Mouse (Mus musculus) heart, embryonic 11.5 days (tissue): Measurements from ENCODE around the gene Pet100. TPM values are rescaled to one million over a fixed set of nuclear protein-coding genes. Genes with fewer than 3 reads are reported as not detected.

Experiments used
- ATAC-seq: fragments of 200-750 bp; cut with Nextera tagmentation; replicated peaks from 2 replicates; pipeline ENCODE4 v1.8.0; 2017; ENCODE audit warnings: moderate library complexity; ENCODE audit not compliant: insufficient number of reproducible peaks, low FRiP score, low TSS enrichment
- H3K27ac ChIP-seq: fragments of 300-500 bp; sonication (generic); 2 replicates; pipeline ENCODE4 v1.5.1; 2014; ENCODE audit warnings: mild to moderate bottlenecking, low read depth, low read length
- H3K27me3 ChIP-seq: fragments of 300-500 bp; sonication (generic); 2 replicates; pipeline ENCODE4 v1.6.1; 2014; ENCODE audit warnings: mild to moderate bottlenecking, low read length, mixed read lengths; ENCODE audit not compliant: control insufficient read depth, insufficient read depth
- H3K36me3 ChIP-seq: fragments of 300-500 bp; sonication (generic); 2 replicates; pipeline ENCODE4 v1.6.1; 2014; ENCODE audit warnings: mild to moderate bottlenecking, low read length, moderate library complexity, mixed read lengths; ENCODE audit not compliant: control insufficient read depth, insufficient read depth
- H3K4me1 ChIP-seq: fragments of 300-500 bp; sonication (generic); 2 replicates; pipeline ENCODE4 v1.6.1; 2014; ENCODE audit warnings: low read length; ENCODE audit not compliant: control insufficient read depth, insufficient read depth
- H3K4me2 ChIP-seq: fragments of 300-500 bp; sonication (generic); 2 replicates; pipeline ENCODE4 v1.6.1; 2014; ENCODE audit warnings: mild to moderate bottlenecking, moderate library complexity
- H3K4me3 ChIP-seq: fragments of 300-500 bp; sonication (generic); 2 replicates; pipeline ENCODE4 v1.5.1; 2014; ENCODE audit warnings: low read depth, low read length
- H3K9ac ChIP-seq: fragments of 300-500 bp; sonication (generic); 2 replicates; pipeline ENCODE4 v1.6.1; 2014; ENCODE audit warnings: mild to moderate bottlenecking, low read depth, low read length, moderate library complexity
- H3K9me3 ChIP-seq: fragments of 300-500 bp; sonication (generic); replicated peaks from 2 replicates; pipeline ENCODE4 v1.6.1; 2016; ENCODE audit warnings: low read length; ENCODE audit not compliant: control insufficient read depth
- WGBS: fragments of 180-500 bp; shearing (Covaris S2); extraction: QIAGEN DNeasy Blood & Tissue Kit; methylation state at CpG from one replicate; pipeline ENCODE4 v1.1.7; 2014; ENCODE audit not compliant: insufficient replicate concordance; 5-methylcytosine and 5-hydroxymethylcytosine counted together
- polyA plus RNA-seq: library from polyadenylated mRNA; unstranded; fragments of >200 nt; fragmentation: Nextera tagmentation; extraction: Ambion mirVana; gene quantifications from 2 replicates; pipeline ENCODE4 v1.2.1, GENCODE M21; 2014

Gene Pet100
- polyA plus RNA-seq, 1 experiment from 2014 or later = 109 TPM

DNA sequence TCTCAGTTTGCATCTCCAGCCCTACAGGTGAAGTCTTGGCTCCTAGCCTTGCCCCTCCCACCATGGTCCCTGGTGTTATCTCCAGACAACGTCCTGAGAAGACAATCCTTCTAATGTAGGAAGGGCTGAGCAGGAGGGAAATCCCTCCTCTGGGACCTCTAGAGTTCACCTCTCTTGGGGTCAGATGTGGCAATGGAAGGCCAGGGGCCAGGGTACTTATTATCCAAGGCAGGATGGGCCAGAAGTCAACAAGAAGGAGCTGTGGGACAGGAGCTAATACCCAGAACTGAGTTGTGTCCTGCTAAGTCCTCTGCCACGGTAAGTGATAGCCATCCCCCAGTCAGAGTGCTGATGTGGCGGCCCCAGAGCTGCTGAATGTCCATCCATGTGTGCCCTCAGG, 34.2 kb downstream of the Pet100 start, which contains the start of gene Retn:
Gene Retn (plus strand): TSS at position 245 of the 400 bp plus-strand sequence.
- Histone ChIP-seq H3K36me3 (no peaks in the 10 kb centered on the region), H3K4me2 (no peak within 1 kb of the TSS), H3K4me3 (no peak within 1 kb of the TSS), H3K27me3 (no peaks in the 10 kb centered on the region), H3K9me3 (no peaks in the 10 kb centered on the region), H3K9ac (no peak within 1 kb of the TSS), H3K4me1 (no peaks in the 10 kb centered on the region), H3K27ac (no peak within 1 kb of the TSS)
- no peak for ATAC-seq
- 68% methylated on average over 3 of the region's 3 CpGs for WGBS

DNA sequence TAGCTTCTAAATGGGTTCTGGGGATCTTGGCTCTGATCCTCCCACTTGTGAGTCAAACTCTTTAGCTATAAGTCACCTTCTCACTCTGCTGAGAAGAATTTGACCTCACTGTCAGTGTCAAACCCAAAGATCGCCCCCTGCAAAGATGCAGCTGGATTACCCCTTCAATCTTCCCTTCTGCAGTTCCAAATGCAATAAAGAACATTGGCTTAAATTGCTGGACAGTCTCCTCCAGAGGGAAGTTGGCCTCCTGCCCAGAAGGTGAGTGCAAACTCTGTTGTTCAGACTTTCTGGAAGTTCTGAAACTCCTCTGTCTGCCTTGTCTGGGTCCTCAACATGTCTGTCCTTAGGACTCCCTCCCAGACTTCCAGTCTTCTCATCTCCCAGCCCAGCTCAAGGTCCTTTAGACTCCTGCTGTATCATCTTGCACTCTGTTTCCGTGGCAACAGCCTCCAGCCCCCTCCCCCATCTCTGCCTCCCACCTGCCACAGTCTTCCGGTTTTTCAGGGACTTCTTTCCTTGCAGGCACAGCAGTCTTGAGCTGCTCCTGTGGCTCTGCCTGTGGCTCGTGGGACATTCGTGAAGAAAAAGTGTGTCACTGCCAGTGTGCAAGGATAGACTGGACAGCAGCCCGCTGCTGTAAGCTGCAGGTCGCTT, 35.5 kb downstream of the Pet100 start:
- H3K9ac ChIP-seq = no peak overlapping the region
- no peaks in the 10 kb centered on the region for H3K9me3 ChIP-seq
- no peak overlapping the region for H3K27ac ChIP-seq
- H3K36me3 ChIP-seq = no peaks in the 10 kb centered on the region
- ATAC-seq = no peak
- WGBS = 27% methylated on average over 7 of the region's 7 CpGs
- no peaks in the 10 kb centered on the region for H3K27me3 ChIP-seq
- H3K4me1 ChIP-seq = no peaks in the 10 kb centered on the region
- H3K4me3 ChIP-seq = no peak overlapping the region
- no peak overlapping the region for H3K4me2 ChIP-seq

DNA sequence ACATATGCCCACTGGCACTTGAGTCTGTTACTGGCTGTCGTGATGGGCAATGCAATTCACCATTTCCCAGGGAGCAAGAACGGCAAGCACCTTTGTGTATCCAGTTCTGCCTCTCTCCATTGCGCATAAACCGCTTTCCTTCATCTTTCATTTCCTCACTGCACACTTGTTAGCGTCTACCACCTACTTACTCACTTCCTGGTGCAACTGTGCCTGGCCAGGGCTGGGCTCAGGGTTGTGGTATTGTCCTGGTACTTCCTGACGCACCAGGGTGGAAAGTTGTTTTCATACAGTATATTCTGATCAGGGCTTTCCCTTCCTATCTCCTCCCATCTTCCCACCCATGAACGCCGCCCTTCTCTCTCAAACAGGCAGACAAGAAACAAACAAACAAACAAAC, 39.5 kb downstream of the Pet100 start:
- H3K4me2 ChIP-seq = no peak overlapping the region
- WGBS = 71% methylated on average over 8 of the region's 8 CpGs
- H3K4me1 ChIP-seq = no peaks in the 10 kb centered on the region
- H3K36me3 ChIP-seq = no peaks in the 10 kb centered on the region
- H3K9me3 ChIP-seq = no peaks in the 10 kb centered on the region
- H3K27ac ChIP-seq = no peak overlapping the region
- no peak overlapping the region for H3K9ac ChIP-seq
- H3K4me3 ChIP-seq = no peak overlapping the region
- no peak for ATAC-seq
- H3K27me3 ChIP-seq = no peaks in the 10 kb centered on the region

DNA sequence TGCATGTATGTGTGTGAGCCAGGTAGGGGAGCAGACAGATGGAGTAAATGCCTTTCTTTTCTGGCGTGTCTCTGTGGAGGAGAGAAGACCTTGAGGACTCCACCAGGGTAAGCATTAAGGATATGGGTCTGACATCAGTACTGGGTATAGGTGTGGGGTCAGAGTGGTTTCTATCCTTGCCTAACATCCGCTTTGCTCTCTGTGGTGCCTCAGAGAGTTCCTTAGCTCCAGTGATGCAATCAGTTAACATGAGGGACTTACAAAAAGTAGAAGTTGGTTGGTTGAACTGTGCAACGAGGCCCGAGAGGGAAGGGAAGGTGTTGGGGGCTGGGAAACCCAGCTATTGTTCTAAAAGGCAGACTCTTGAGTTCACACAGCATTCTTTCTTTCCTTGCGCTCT, 43.1 kb downstream of the Pet100 start:
- no peaks in the 10 kb centered on the region for H3K27me3 ChIP-seq
- no peak overlapping the region for H3K27ac ChIP-seq
- no peak overlapping the region for H3K4me2 ChIP-seq
- no peak overlapping the region for H3K9ac ChIP-seq
- H3K4me3 ChIP-seq = no peak overlapping the region
- H3K36me3 ChIP-seq = no peaks in the 10 kb centered on the region
- no peak for ATAC-seq
- no peaks in the 10 kb centered on the region for H3K9me3 ChIP-seq
- 56% methylated on average over 5 of the region's 5 CpGs for WGBS
- H3K4me1 ChIP-seq = no peaks in the 10 kb centered on the region

DNA sequence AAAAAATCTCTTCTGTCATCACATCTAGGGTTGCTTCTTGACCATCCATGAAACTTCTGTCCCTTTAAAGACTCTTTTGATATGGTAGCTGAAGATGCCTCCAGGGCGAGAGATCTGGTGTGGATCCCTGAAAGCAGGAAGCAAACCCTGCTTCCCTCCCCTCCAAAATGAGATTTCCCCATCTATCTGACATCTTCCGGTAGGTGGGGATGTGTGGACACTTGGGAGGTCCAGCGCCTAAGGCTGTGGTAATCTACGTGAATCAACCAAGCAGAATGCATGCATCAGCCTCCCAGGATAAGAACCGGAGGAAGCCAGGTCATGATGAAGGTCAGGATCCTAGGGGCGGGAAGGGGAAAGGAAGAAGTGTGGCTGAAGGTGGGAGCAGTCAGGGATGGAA, 44.2 kb downstream of the Pet100 start, which contains the start of gene Mcemp1:
Gene Mcemp1 (plus strand): TSS at position 248 of the 400 bp plus-strand sequence.
- 74% methylated on average over 6 of the region's 6 CpGs for WGBS
- Histone ChIP-seq H3K4me3 (no peak within 1 kb of the TSS), H3K9ac (no peak within 1 kb of the TSS), H3K4me1 (no peaks in the 10 kb centered on the region), H3K4me2 (no peak within 1 kb of the TSS), H3K9me3 (no peaks in the 10 kb centered on the region), H3K27ac (no peak within 1 kb of the TSS), H3K36me3 (no peaks in the 10 kb centered on the region), H3K27me3 (no peaks in the 10 kb centered on the region)
- ATAC-seq = no peak

DNA sequence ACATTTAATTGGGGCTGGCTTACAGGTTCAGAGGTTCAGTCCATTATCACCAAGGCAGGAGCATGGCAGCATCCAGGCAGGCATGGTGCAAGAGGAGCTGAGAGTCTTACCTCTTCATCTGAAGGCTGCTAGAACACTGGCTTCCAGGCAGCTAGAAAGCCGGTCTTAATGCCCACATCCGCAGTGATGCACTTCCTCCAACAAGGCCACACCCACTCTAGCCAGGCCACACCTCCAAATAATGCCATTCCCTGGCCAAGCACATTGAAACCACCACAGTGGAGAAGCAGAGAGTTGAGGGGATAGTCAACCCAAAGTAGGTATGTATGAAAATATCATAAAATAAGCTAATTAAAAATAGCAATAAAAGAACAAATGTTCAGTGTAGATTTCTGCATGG, 49.0 kb downstream of the Pet100 start:
- Histone ChIP-seq H3K4me1 (no peaks in the 10 kb centered on the region; the same call in 1 of the 2 replicates), H3K27me3 (no peaks in the 10 kb centered on the region), H3K36me3 (no peaks in the 10 kb centered on the region), H3K9ac (no peak overlapping the region), H3K4me3 (no peak overlapping the region), H3K9me3 (no peaks in the 10 kb centered on the region), H3K27ac (no peak overlapping the region), H3K4me2 (no peak overlapping the region)
- no peak for ATAC-seq
- 73% methylated on average over 2 of the region's 2 CpGs for WGBS

DNA sequence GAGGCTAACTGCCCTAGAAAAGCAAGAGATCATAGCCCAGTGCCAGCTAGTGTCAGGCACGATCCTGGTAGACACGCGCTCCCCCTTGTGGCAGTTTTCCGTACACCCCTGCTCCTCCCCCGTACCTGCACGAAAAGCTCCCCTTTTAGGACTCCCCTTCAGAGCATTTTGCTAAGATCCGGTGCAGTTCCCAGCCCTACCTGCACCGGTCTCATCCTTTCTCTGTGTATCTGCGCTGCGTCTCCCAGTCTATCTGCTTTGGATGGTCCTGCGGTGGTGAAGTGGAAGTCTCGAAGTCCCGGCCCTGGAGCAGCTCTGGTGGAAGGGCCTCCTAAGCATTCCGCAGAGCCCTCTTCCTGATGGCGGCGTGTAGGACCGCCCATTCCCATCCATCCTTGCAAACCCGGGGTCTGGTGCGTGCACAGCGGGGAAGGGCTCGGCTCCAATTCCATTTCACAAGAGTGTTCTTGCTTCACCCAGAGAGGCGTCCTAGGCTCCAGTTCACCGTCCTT, 50.7 kb downstream of the Pet100 start, which contains the start of gene Fcor:
Gene Fcor (minus strand): TSS at position 383 of the 512 bp plus-strand sequence.
- ATAC-seq = peak; percentile 66
- peak within 1 kb of the TSS; percentile 73 for H3K9ac ChIP-seq
- 1% methylated on average over 23 of the region's 23 CpGs for WGBS
- H3K36me3 ChIP-seq = no peaks in the 10 kb centered on the region
- peak within 1 kb of the TSS; percentile 55 for H3K4me3 ChIP-seq
- H3K4me2 ChIP-seq = peak within 1 kb of the TSS; percentile 79
- no peaks in the 10 kb centered on the region; the same call in 1 of the 2 replicates for H3K4me1 ChIP-seq
- H3K27ac ChIP-seq = peak within 1 kb of the TSS; percentile 64; the same call in 1 of the 2 replicates
- no peaks in the 10 kb centered on the region for H3K9me3 ChIP-seq
- H3K27me3 ChIP-seq = no peaks in the 10 kb centered on the region

DNA sequence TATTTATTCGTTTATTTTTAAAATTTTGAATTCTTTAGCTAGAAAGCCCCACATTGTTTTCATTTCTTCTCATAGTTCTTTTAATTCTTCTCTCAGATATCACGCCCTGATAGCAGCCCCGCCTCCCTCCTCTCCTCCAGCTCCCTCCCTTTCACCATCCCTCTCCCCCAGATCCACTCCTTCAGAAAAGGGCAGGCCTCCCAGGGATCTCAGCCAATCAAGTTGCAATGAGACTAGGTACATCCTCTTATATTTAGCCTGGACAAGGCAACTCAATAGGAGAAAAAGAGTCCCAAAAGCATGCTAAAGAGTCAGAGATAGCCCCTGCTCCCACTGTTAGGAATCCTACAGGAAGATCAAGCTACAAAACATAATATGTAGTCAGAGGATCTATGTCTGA, 53.3 kb downstream of the Pet100 start:
- H3K27me3 ChIP-seq = no peaks in the 10 kb centered on the region
- no peaks in the 10 kb centered on the region for H3K9me3 ChIP-seq
- peaks cover 7% of the 10 kb centered on the region for H3K4me1 ChIP-seq
- H3K36me3 ChIP-seq = peaks cover 6% of the 10 kb centered on the region
- WGBS = 54% methylated on average over 3 of the region's 3 CpGs
- no peak for ATAC-seq
- H3K4me2 ChIP-seq = no peak overlapping the region
- H3K9ac ChIP-seq = no peak overlapping the region
- no peak overlapping the region for H3K4me3 ChIP-seq
- no peak overlapping the region for H3K27ac ChIP-seq
